Mouse (Mus musculus) cortical plate, adult 2 months (tissue): ENCODE results near the gene Git1.

Experiments
- CTCF ChIP-seq: fragments of 200-500 bp; IDR thresholded peaks from 2 replicates; pipeline ENCODE4 v1.5.1; 2011; ENCODE audit warnings: mild to moderate bottlenecking, control low read depth, low read length; ENCODE audit not compliant: insufficient read depth; ENCODE audit errors: extremely low read depth
- POLR2A ChIP-seq: fragments of 200-500 bp; IDR thresholded peaks from 2 replicates; pipeline ENCODE4 v1.6.1; 2011; ENCODE audit warnings: mild to moderate bottlenecking, low read length, control low read depth; ENCODE audit not compliant: insufficient read depth; ENCODE audit errors: extremely low read depth

- no peak for TF ChIP-seq CTCF
- TF ChIP-seq POLR2A, result no peak
These were observed 25.0 kb upstream of the Git1 start for GRCm38 (mm10) chr11:77468397-77468796.
